Mouse (Mus musculus) intestine, embryonic 16.5 days (tissue): ENCODE data around the gene Arrb1. TPM values are rescaled to one million over a fixed set of nuclear protein-coding genes. Genes with fewer than 3 reads are reported as not detected.

Source experiments
- ATAC-seq: fragments of 200-750 bp; cut with Nextera tagmentation; 2 replicates; pipeline ENCODE4 v1.8.0; 2017; ENCODE audit warnings: moderate TSS enrichment, moderate library complexity
- H3K27ac ChIP-seq: fragments of 300-500 bp; sonication (generic); 2 replicates; pipeline ENCODE4 v1.5.1; 2014; ENCODE audit warnings: mild to moderate bottlenecking, low read length
- H3K27me3 ChIP-seq: fragments of 300-500 bp; sonication (generic); replicated peaks from 2 replicates; pipeline ENCODE4 v1.6.1; 2014; ENCODE audit warnings: low read length, control low read depth, mixed read lengths; ENCODE audit not compliant: control insufficient read depth, insufficient read depth
- H3K36me3 ChIP-seq: fragments of 300-500 bp; sonication (generic); 2 replicates; pipeline ENCODE4 v1.6.1; 2014; ENCODE audit warnings: low read length, control low read depth; ENCODE audit not compliant: control insufficient read depth, insufficient read depth
- H3K4me1 ChIP-seq: fragments of 300-500 bp; sonication (generic); 2 replicates; pipeline ENCODE4 v1.6.1; 2014; ENCODE audit warnings: low read length, control low read depth, mixed read lengths; ENCODE audit not compliant: control insufficient read depth, insufficient read depth
- H3K4me2 ChIP-seq: fragments of 300-500 bp; sonication (generic); 2 replicates; pipeline ENCODE4 v1.6.1; 2014; ENCODE audit warnings: low read depth, low read length, control low read depth
- H3K4me3 ChIP-seq: fragments of 300-500 bp; sonication (generic); 2 replicates; pipeline ENCODE4 v1.5.1; 2014; ENCODE audit warnings: mild to moderate bottlenecking, low read length
- H3K9ac ChIP-seq: fragments of 300-500 bp; sonication (generic); 2 replicates; pipeline ENCODE4 v1.6.1; 2014; ENCODE audit warnings: low read depth, low read length
- H3K9me3 ChIP-seq: fragments of 300-500 bp; sonication (generic); 2 replicates; pipeline ENCODE4 v1.6.1; 2016; ENCODE audit warnings: low read length, control low read depth; ENCODE audit not compliant: control insufficient read depth
- WGBS: fragments of 180-500 bp; shearing (Covaris S2); extraction: QIAGEN DNeasy Blood & Tissue Kit; methylation state at CpG from one replicate; pipeline ENCODE4 v1.1.7; 2014; 5-methylcytosine and 5-hydroxymethylcytosine counted together
- polyA plus RNA-seq: library from polyadenylated mRNA; unstranded; fragments of >200 nt; fragmentation: Nextera tagmentation; extraction: Ambion mirVana; gene quantifications from 2 replicates; pipeline ENCODE4 v1.2.1, GENCODE M21; 2015

Arrb1 gene
- polyA plus RNA-seq, 1 experiment from 2014 or later = 9.2 TPM

GRCm38 (mm10) chr7:99582867-99583266 lies 47.6 kb downstream of the Arrb1 start:
- 0 out of 2 replicates have a peak, but pooled peaks cover 3% of the 10 kb centered on the region for H3K4me1 ChIP-seq
- ATAC-seq = no peak
- 67% methylated on average over 4 of the region's 4 CpGs for WGBS
- H3K9ac ChIP-seq = no peak overlapping the region
- no peak overlapping the region for H3K4me2 ChIP-seq
- no peak overlapping the region for H3K27ac ChIP-seq
- H3K27me3 ChIP-seq = no peaks in the 10 kb centered on the region
- H3K4me3 ChIP-seq = no peak overlapping the region
- no peaks in the 10 kb centered on the region for H3K9me3 ChIP-seq
- H3K36me3 ChIP-seq = peaks cover 2% of the 10 kb centered on the region; the same call in 1 of the 2 replicates

- no peak for ATAC-seq
- H3K4me3 ChIP-seq = no peak overlapping the region
- no peak overlapping the region for H3K27ac ChIP-seq
- no peak overlapping the region for H3K4me2 ChIP-seq
- 76% methylated on average over 5 of the region's 5 CpGs for WGBS
- no peak overlapping the region for H3K9ac ChIP-seq
- H3K36me3 ChIP-seq = peaks cover 2% of the 10 kb centered on the region; the same call in 1 of the 2 replicates
- H3K9me3 ChIP-seq = no peaks in the 10 kb centered on the region
- H3K27me3 ChIP-seq = no peaks in the 10 kb centered on the region
- H3K4me1 ChIP-seq = no peaks in the 10 kb centered on the region
These were observed 48.4 kb downstream of the Arrb1 start for GRCm38 (mm10) chr7:99583625-99584024.

- H3K27me3 ChIP-seq = no peaks in the 10 kb centered on the region
- no peak for ATAC-seq
- 83% methylated on average over 8 of the region's 8 CpGs for WGBS
These were observed 50.7 kb downstream of the Arrb1 start for GRCm38 (mm10) chr7:99585976-99586375.

GRCm38 (mm10) chr7:99590064-99590463 lies 54.8 kb downstream of the Arrb1 start:
- Histone ChIP-seq H3K36me3 (peaks cover 2% of the 10 kb centered on the region; the same call in 1 of the 2 replicates), H3K4me3 (no peak overlapping the region), H3K27me3 (no peaks in the 10 kb centered on the region), H3K9me3 (no peaks in the 10 kb centered on the region), H3K4me1 (no peaks in the 10 kb centered on the region), H3K4me2 (no peak overlapping the region), H3K27ac (no peak overlapping the region), H3K9ac (no peak overlapping the region)
- 12% methylated on average over 3 of the region's 3 CpGs for WGBS
- 0 out of 2 replicates have a peak, but pooled peaks have one; percentile 41 for ATAC-seq

More at GRCm38 (mm10) chr7:99585976-99586375, 50.7 kb downstream of the Arrb1 start:
- Histone ChIP-seq H3K4me1 (no peaks in the 10 kb centered on the region), H3K9me3 (no peaks in the 10 kb centered on the region), H3K4me2 (no peak overlapping the region), H3K4me3 (no peak overlapping the region), H3K36me3 (peaks cover 2% of the 10 kb centered on the region; the same call in 1 of the 2 replicates), H3K9ac (no peak overlapping the region), H3K27ac (no peak overlapping the region)

- no peaks in the 10 kb centered on the region for H3K9me3 ChIP-seq
- no peak overlapping the region for H3K27ac ChIP-seq
- H3K9ac ChIP-seq = no peak overlapping the region
- H3K27me3 ChIP-seq = no peaks in the 10 kb centered on the region
- no peak overlapping the region for H3K4me2 ChIP-seq
- ATAC-seq = no peak
- no peaks in the 10 kb centered on the region; the same call in 1 of the 2 replicates for H3K36me3 ChIP-seq
- no peak overlapping the region for H3K4me3 ChIP-seq
- WGBS = 87% methylated on average over 5 of the region's 5 CpGs
- no peaks in the 10 kb centered on the region for H3K4me1 ChIP-seq
These were observed 55.4 kb downstream of the Arrb1 start for GRCm38 (mm10) chr7:99590646-99591045.

GRCm38 (mm10) chr7:99592669-99593068 lies 57.4 kb downstream of the Arrb1 start:
- ATAC-seq = no peak
- H3K9me3 ChIP-seq = no peaks in the 10 kb centered on the region
- WGBS = 97% methylated on average over 3 of the region's 3 CpGs
- H3K27me3 ChIP-seq = no peaks in the 10 kb centered on the region
- no peak overlapping the region for H3K4me2 ChIP-seq
- H3K4me1 ChIP-seq = no peaks in the 10 kb centered on the region
- no peak overlapping the region for H3K4me3 ChIP-seq
- H3K27ac ChIP-seq = no peak overlapping the region
- H3K9ac ChIP-seq = no peak overlapping the region
- H3K36me3 ChIP-seq = peaks cover 3% of the 10 kb centered on the region; the same call in 1 of the 2 replicates

- H3K9me3 ChIP-seq = no peaks in the 10 kb centered on the region
- no peak overlapping the region for H3K9ac ChIP-seq
- H3K27ac ChIP-seq = no peak overlapping the region
- ATAC-seq = peak; percentile 67; the same call in 1 of the 2 replicates
- H3K27me3 ChIP-seq = no peaks in the 10 kb centered on the region
- H3K4me1 ChIP-seq = no peaks in the 10 kb centered on the region
- H3K4me2 ChIP-seq = no peak overlapping the region
- WGBS = 87% methylated on average over 15 of the region's 15 CpGs
- H3K36me3 ChIP-seq = peaks cover 5% of the 10 kb centered on the region; the same call in 1 of the 2 replicates
- no peak overlapping the region for H3K4me3 ChIP-seq
These were observed 58.9 kb downstream of the Arrb1 start for GRCm38 (mm10) chr7:99593868-99594803.

- Histone ChIP-seq H3K4me2 (no peak overlapping the region), H3K36me3 (peaks cover 8% of the 10 kb centered on the region; the same call in 1 of the 2 replicates), H3K4me3 (no peak overlapping the region), H3K27ac (no peak overlapping the region), H3K27me3 (no peaks in the 10 kb centered on the region), H3K9me3 (no peaks in the 10 kb centered on the region), H3K4me1 (no peaks in the 10 kb centered on the region), H3K9ac (no peak overlapping the region)
- WGBS = 74% methylated on average over 4 of the region's 4 CpGs
- no peak for ATAC-seq
These were observed 63.5 kb downstream of the Arrb1 start for GRCm38 (mm10) chr7:99598722-99599121.

- 76% methylated on average over 8 of the region's 8 CpGs for WGBS
- ATAC-seq = no peak
- H3K27ac ChIP-seq = no peak overlapping the region
- H3K27me3 ChIP-seq = no peaks in the 10 kb centered on the region
- no peaks in the 10 kb centered on the region for H3K9me3 ChIP-seq
- 0 out of 2 replicates have a peak, but pooled peaks cover 3% of the 10 kb centered on the region for H3K36me3 ChIP-seq
- H3K4me3 ChIP-seq = no peak overlapping the region
- H3K4me1 ChIP-seq = no peaks in the 10 kb centered on the region
- no peak overlapping the region for H3K9ac ChIP-seq
- H3K4me2 ChIP-seq = no peak overlapping the region
These were observed 68.8 kb downstream of the Arrb1 start for GRCm38 (mm10) chr7:99603875-99604662.
